Mouse (Mus musculus): ENCODE measurements around the gene Clec16a. TPM values are rescaled to one million over a fixed set of nuclear protein-coding genes. Genes with fewer than 3 reads are reported as not detected.

Clec16a gene
- total and polyA plus RNA-seq, 3 experiments = 20.0 to 24.2 (median 20.5) TPM

GRCm38 (mm10) chr16:10498096-10498602, 47.0 kb upstream of the Clec16a start:
- DNase-seq (ENCODE audit: extremely low read depth) = peak; percentile 56
- H3K27me3 ChIP-seq (replicated peaks) = no peaks in the 10 kb centered on the region
- dilution Hi-C loops (cut with MboI; ENCODE audit: extremely low pct_ligation_motif_present, extremely low pct_unique_long_range_greater_than_20kb, low sequenced_read_pairs) = no loop called here
- H3K36me3 ChIP-seq (replicated peaks in 1 of 2; ENCODE audit: control insufficient read depth in 1 of 2, insufficient read depth in 1 of 2, low read length in 1 of 2) = peaks cover 16 to 79% of the 10 kb centered on the region in 2 experiments
- no peaks in the 10 kb centered on the region for H3K79me2 ChIP-seq (replicated peaks; ENCODE audit: control insufficient read depth, extremely low read depth, insufficient read depth, poor library complexity, severe bottlenecking)
- peak overlapping the region; percentile 48 for H3K4me2 ChIP-seq (ENCODE audit: insufficient read depth, low read depth, poor library complexity, severe bottlenecking)
- no peaks in the 10 kb centered on the region for H3K9me3 ChIP-seq (replicated peaks; ENCODE audit: low read length)
- peak overlapping the region; percentile 17 to 53 (median 23) for H3K4me3 ChIP-seq (replicated peaks in 1 of 3; ENCODE audit: low read depth in 2 of 3, low read length in 2 of 3, poor library complexity in 1 of 3)
- no peak; the same call in 1 of the 2 replicates for TF ChIP-seq SMC3 (IDR thresholded peaks at IDR 0.05; ENCODE audit: low read depth, low read length)
- no peak for TF ChIP-seq GABPA (IDR thresholded peaks at IDR 0.05; ENCODE audit: insufficient replicate concordance, low read depth, low read length)
- no peak for TF ChIP-seq TBP (conservative IDR thresholded peaks at IDR 0.05; ENCODE audit: low read depth, low read length)
- peak; percentile 66 for TF ChIP-seq BHLHE40 (IDR thresholded peaks at IDR 0.05; ENCODE audit: low read depth, low read length)
- TF ChIP-seq ZMIZ1 (IDR thresholded peaks at IDR 0.05; ENCODE audit: low read depth, low read length) = no peak
- TF ChIP-seq RCOR1 (conservative IDR thresholded peaks at IDR 0.05; ENCODE audit: low read depth, low read length) = no peak
- TF ChIP-seq ZKSCAN1 (IDR thresholded peaks at IDR 0.05; ENCODE audit: borderline replicate concordance, low read depth, low read length) = no peak
- no peak for TF ChIP-seq CTCF (conservative IDR thresholded peaks at IDR 0.05 in 1 of 2, IDR thresholded peaks at IDR 0.05 in 1 of 2; ENCODE audit: low read depth in 2 of 2, low read length in 2 of 2)
- TF ChIP-seq KAT2A (IDR thresholded peaks at IDR 0.05; ENCODE audit: insufficient replicate concordance, low read length) = no peak
- no peak for TF ChIP-seq JUND (conservative IDR thresholded peaks at IDR 0.05; ENCODE audit: low read depth, low read length)
- peak; percentile 65; the same call in 1 of the 2 replicates for TF ChIP-seq EP300 (IDR thresholded peaks at IDR 0.05; ENCODE audit: low read length)
- TF ChIP-seq IRF4 (IDR thresholded peaks at IDR 0.05; ENCODE audit: low read depth, low read length) = peak; percentile 64
- no peak for TF ChIP-seq USF1 (IDR thresholded peaks at IDR 0.05; ENCODE audit: low read depth, low read length)
- no peak for TF ChIP-seq SIN3A (IDR thresholded peaks at IDR 0.05; ENCODE audit: low read length)
- TF ChIP-seq ZC3H11A (IDR thresholded peaks at IDR 0.05; ENCODE audit: low read depth, low read length) = no peak
- 0 out of 2 replicates have a peak, but pooled peaks have one; percentile 27 for TF ChIP-seq MAZ (IDR thresholded peaks at IDR 0.05; ENCODE audit: low read depth, low read length)
- TF ChIP-seq HCFC1 (IDR thresholded peaks at IDR 0.05; ENCODE audit: low read depth, low read length) = no peak
- peak; percentile 57; the same call in 1 of the 2 replicates for TF ChIP-seq MEF2A (IDR thresholded peaks at IDR 0.05; ENCODE audit: borderline replicate concordance, low read depth, low read length)
- TF ChIP-seq MAX (IDR thresholded peaks at IDR 0.05; ENCODE audit: low read length) = no peak
- TF ChIP-seq POLR2A (IDR thresholded peaks at IDR 0.05; ENCODE audit: low read depth, low read length) = peak; percentile 39; the same call in 1 of the 2 replicates
- peak; percentile 76; the same call in 1 of the 2 replicates for TF ChIP-seq ETS1 (conservative IDR thresholded peaks at IDR 0.05; ENCODE audit: low read depth, low read length)
- no peak for TF ChIP-seq MAFK (IDR thresholded peaks at IDR 0.05; ENCODE audit: insufficient replicate concordance, low read length)
- TF ChIP-seq POLR2AphosphoS2 (IDR thresholded peaks at IDR 0.05; ENCODE audit: low read depth, low read length) = 0 out of 2 replicates have a peak, but pooled peaks have one; percentile 2
- no peak for TF ChIP-seq NRF1 (IDR thresholded peaks at IDR 0.05; ENCODE audit: low read depth, low read length)
- TF ChIP-seq CHD1 (IDR thresholded peaks at IDR 0.05; ENCODE audit: low read depth, low read length) = no peak
- TF ChIP-seq NELFE (IDR thresholded peaks at IDR 0.05; ENCODE audit: low read depth, low read length) = no peak
- no peak for TF ChIP-seq E2F4 (IDR thresholded peaks at IDR 0.05; ENCODE audit: insufficient replicate concordance, low read depth, low read length)
- TF ChIP-seq ZNF384 (IDR thresholded peaks at IDR 0.05; ENCODE audit: low read depth, low read length) = no peak
- TF ChIP-seq MYC (IDR thresholded peaks at IDR 0.05; ENCODE audit: low read depth, low read length) = 0 out of 2 replicates have a peak, but pooled peaks have one; percentile 21
- no peak for TF ChIP-seq JUN (IDR thresholded peaks at IDR 0.05; ENCODE audit: insufficient read depth, low read depth, low read length)
- TF ChIP-seq UBTF (IDR thresholded peaks at IDR 0.05; ENCODE audit: low read depth, low read length) = no peak
- no peak; the same call in 1 of the 2 replicates for TF ChIP-seq RAD21 (IDR thresholded peaks at IDR 0.05; ENCODE audit: low read depth, low read length)
- TF ChIP-seq CHD2 (IDR thresholded peaks at IDR 0.05; ENCODE audit: low read length) = no peak
- TF ChIP-seq TCF12 (IDR thresholded peaks at IDR 0.05; ENCODE audit: low read depth, low read length) = peak; percentile 61
- TF ChIP-seq ELF1 (IDR thresholded peaks at IDR 0.05; ENCODE audit: low read depth, low read length) = no peak
- TF ChIP-seq PAX5 (IDR thresholded peaks at IDR 0.05; ENCODE audit: low read length) = no peak
- TF ChIP-seq MXI1 (IDR thresholded peaks at IDR 0.05; ENCODE audit: low read depth, low read length) = peak; percentile 39; the same call in 1 of the 2 replicates
- TF ChIP-seq USF2 (conservative IDR thresholded peaks at IDR 0.05; ENCODE audit: low read depth, low read length) = no peak
- in situ Hi-C loops (cut with MboI; ENCODE audit: low pct_ligation_motif_present, low pct_unique_long_range_greater_than_20kb, low sequenced_read_pairs) = no loop called here
- H3K27ac ChIP-seq (ENCODE audit: insufficient read depth, low read depth) = peak overlapping the region; percentile 79
- peak overlapping the region; percentile 26 for H3K9ac ChIP-seq (ENCODE audit: insufficient read depth, low read depth)
- peaks cover 45 to 82% of the 10 kb centered on the region in 2 experiments for H3K4me1 ChIP-seq (ENCODE audit: control insufficient read depth in 1 of 2, insufficient read depth in 2 of 2)
